Mouse (Mus musculus) cerebral cortex, adult 2 months (tissue): Measurements from ENCODE around the gene Dnajb4.

Experiments
- WGBS: fragments of 180-500 bp; shearing (Covaris S2); methylation state at CpG from one replicate; pipeline ENCODE4 v1.1.7; 2018; 5-methylcytosine and 5-hydroxymethylcytosine counted together

The Dnajb4 gene

DNA sequence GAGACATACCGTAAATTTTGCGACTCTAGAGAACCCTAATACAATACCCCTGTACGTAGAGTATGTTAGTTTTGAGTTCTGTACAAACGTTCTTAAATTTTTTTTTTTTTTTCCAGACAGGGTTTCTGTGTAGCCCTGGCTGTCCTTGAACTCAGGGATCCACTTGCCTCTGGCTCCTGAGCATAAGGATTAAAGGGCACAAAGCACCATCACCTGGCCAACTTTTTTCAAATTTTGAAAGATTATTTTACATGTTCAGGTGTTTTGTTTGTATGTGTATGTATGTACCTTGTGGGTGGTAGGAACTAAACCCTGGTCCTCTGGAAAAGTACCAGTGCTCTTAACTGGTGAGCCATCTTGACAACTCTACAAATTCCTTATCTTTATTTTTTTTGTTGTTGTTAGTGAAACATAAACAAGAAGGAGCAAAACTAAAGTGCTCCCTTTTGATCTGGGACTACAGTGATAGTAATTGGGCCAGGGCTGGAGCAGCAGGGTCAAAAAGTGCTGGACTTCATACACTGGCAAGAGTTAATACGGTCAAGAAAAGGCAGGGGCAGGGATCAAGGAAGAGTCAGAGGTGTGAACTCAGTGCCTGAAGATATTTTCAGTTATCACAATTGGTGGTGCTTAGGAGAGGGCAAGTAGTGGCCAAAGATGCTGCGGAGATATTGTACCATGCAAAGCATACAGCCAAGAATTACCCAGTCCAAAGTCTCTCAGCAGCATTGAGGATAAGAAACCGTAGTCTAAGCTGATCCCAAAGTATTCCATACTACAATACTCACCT is 1.8 kb downstream of the Dnajb4 start:
- WGBS, result 91% methylated on average over 7 of the region's 7 CpGs

DNA sequence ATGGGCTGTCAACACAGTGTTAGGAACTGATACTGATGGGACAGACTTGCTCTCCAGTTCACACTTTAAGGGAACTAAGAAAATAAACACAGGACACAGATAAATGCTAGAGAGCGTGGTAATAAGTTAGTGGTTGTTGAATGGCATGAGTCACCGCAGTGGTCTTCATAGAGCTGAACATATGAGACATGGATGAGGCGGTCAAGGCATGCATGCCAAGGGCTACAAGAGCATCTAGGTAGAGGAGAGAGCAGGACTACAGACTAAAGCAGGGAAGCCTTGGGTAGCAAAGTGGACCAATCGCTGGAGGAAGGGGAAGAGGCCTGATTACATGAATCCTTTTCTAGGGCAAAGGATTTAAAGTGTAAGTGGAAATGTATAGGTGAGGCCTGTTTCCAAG is 2.9 kb downstream of the Dnajb4 start:
- WGBS, result 99% methylated on average over 4 of the region's 4 CpGs

DNA sequence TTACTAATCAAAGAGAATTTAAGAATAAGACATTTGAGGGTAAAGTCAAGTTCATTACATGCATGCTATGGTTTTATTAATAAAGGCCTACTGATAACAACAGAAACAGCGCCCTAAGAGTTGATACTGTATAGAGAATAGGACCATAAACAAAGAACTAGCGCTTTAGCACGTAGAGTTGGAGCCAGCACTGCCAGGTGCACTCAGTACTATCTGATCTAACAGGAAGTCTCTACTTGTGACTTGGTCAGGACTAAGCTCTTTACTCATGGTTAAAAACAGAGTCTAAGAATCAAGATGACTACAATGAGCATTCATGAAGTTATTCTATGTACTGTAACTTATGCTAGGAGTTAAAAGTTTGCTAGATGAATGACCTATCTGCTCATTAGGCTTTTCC is 5.5 kb downstream of the Dnajb4 start:
- 82% methylated on average over 3 of the region's 3 CpGs for WGBS

- 76% methylated on average over 3 of the region's 3 CpGs for WGBS
These were observed 6.1 kb downstream of the Dnajb4 start for GRCm38 (mm10) chr3:152203996-152204395.

DNA sequence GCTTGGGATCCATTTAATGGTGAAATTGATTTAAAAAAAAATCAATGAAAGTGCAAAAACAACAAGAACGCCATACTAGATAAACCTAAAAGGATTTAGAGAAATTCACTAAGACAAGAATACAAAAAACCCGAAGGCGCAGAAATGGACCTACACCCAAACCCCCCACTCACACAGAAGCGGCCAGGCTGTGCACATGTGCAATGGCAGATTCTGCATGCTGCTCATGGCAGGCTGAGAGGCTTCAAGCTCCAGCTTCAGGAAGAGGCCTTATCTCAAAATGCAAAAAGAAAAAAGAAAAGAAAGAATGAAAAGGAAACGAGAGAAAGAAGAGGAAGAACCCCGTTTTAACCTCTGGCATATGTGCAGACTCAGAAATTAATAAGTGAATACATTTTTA is 6.7 kb downstream of the Dnajb4 start:
- WGBS, result 92% methylated on average over 6 of the region's 6 CpGs

- 100% methylated on average over 2 of the region's 2 CpGs for WGBS
These were observed 8.5 kb downstream of the Dnajb4 start for GRCm38 (mm10) chr3:152201651-152202050.

DNA sequence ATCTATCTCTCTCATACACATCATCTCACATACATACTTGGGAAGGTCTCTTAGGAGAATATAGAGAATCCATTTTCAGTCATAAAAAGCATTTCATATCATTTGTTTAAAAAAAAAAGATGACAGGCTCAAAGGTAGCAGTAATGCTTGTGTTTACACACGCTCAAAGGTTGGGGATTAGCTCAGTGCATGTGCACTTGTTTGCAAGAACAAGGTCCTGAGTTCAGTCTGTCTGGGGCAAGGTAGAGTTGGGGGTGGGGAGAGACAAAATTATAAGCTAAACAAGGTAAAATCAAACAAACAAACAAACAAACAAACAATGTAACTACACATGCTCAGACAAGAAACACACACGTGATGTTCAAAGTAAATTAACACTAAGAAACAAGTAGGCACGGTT is 8.9 kb downstream of the Dnajb4 start:
- 96% methylated on average over 3 of the region's 3 CpGs for WGBS

GRCm38 (mm10) chr3:152199125-152199524 is 11.0 kb downstream of the Dnajb4 start:
- 76% methylated on average over 3 of the region's 3 CpGs for WGBS

- WGBS, result 59% methylated on average over 2 of the region's 2 CpGs
These were observed 12.9 kb downstream of the Dnajb4 start for GRCm38 (mm10) chr3:152197246-152197645.

DNA sequence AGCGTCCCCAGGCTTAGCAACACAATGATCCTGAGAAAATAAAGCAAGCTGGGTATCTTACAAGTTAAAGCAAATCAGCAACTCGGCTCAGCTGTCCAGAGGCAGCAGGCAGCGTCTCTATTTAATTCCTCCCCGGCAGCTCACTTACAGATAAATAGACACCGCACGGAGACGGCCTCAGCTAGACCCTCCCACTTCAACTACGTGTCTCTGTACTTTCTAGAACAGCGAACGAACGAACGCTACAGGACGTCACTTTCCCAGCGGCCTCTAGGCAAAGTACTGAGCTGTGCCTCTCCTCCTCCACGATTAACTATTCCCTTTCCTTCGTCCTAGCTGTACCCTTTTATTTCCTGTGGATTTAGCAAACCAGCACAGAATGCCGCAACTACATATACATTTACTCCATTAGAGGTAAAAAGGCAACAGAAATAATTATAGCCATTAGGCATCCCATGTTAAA is 16.4 kb downstream of the Dnajb4 start:
- under 1% methylated on average over 17 of the region's 17 CpGs for WGBS

- WGBS, result under 1% methylated on average over 7 of the region's 7 CpGs
These were observed 16.9 kb downstream of the Dnajb4 start for GRCm38 (mm10) chr3:152193177-152193576.

DNA sequence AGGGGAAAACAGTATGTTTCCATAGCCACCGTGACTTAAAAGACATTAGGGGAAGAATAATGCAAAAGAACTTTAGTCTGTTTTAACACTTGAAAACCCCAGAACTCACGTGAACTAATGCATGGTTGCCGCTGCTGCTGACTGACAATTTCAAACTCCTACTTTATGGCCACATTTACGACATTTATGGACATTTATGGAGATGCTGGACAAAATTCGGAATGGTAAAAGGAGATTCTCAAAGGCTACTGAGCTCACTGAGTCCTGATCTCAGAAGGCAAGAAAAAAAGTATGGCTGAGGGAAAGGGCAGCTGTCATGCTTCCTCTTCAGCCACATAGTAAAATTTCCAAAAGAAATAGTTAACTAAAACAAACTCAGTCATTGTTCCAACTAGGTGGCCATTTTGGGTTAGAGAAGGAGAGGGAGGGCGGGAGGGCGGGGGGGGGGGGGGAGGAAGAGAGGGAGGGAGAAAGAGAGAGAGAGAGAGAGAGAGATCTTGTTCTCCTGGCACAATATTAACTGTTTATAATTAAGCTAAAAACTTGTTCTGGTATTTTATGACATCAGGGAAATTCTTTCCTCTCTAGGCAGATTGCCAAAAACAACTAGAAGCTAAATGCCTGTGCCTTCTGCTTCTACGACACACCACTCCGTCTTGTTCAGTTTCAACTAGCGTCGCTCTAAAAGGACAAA is 17.7 kb downstream of the Dnajb4 start:
- WGBS, result 6% methylated on average over 11 of the region's 11 CpGs

DNA sequence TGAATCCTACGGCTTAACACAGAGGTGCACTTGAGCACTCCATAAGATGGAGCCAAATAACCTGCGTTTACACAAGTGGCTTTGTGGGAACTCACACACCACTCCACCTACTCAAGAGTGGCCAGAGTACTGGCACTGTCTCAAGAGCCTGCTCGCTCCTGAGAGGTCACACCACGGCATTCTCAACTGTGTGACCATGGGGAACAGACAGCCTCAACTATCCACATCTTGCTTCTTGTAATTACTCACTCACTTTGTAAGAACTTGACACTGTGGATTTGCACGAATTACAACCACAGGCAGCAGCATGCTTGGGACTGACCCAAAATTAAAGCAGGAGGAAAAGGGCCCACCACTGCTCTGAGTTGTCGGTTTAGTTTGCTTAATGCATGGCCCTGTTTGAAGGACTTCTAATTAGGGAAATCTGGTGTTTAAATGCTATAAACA is 18.3 kb downstream of the Dnajb4 start:
- WGBS, result 6% methylated on average over 6 of the region's 6 CpGs

- WGBS, result 71% methylated on average over 9 of the region's 9 CpGs
These were observed 19.2 kb downstream of the Dnajb4 start for GRCm38 (mm10) chr3:152190679-152191477.

DNA sequence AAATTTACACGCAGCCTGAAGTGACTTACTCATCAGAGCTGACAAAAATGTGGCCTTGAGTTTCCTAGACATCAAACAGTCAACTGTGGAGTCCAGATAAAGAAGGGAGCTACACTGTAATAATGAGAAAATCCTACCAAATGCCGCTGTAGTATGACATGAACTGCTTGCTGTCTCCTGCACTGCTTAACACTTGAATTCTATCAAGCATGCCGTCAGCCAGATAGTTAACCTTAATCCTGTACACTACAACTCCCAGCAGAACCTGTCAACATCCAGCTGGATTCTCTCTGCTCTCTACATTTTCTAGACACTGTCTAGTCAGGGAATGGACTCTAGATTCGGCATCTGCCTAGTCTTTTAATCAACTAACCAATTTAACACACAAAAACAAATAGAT is 20.8 kb downstream of the Dnajb4 start:
- WGBS, result 56% methylated on average over 4 of the region's 4 CpGs

DNA sequence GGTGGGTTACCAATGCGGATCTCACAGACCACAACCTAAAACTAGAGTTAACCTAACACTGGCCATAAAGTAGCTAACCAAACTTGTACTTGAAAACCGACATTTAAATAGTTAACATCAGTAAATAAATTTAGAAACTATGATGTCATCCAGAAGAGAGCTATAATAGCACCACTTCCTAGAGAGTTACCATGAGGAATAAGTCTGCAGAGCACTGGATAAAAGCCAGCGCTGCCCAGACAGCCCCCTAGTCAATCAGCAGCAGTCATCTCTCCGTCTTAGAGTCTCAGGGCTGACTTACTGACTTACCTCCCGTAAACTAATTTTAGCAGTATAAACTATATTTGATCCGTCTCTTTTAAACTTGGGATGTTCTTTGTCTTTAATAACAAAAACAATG is 24.0 kb downstream of the Dnajb4 start:
- WGBS, result 73% methylated on average over 6 of the region's 6 CpGs

GRCm38 (mm10) chr3:152183522-152183921 is 26.6 kb downstream of the Dnajb4 start:
- WGBS, result 73% methylated on average over 9 of the region's 9 CpGs

DNA sequence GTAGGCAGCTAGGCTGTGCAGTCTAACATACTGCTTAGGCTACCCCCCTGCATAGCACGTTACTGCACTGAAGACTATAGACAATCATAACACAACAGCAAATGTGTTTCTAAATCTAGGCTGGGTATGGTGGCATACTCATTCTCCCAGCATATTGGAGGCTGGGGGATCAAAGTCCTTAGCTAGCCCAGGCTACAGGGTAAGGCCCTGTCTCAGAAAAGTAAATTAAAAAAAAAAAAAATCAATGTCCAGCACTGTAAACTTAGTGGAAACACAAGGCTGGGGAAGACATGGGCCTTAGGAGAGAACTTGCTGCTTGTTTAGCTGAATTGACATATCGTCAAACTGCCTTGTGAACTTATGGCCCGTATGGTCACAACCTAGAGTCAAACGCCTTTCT is 29.5 kb downstream of the Dnajb4 start:
- WGBS, result 87% methylated on average over 4 of the region's 4 CpGs

GRCm38 (mm10) chr3:152179285-152179684 is 30.8 kb downstream of the Dnajb4 start:
- 18% methylated on average over 1 of the region's 1 CpGs for WGBS

GRCm38 (mm10) chr3:152178816-152179215 is 31.3 kb downstream of the Dnajb4 start:
- WGBS, result 86% methylated on average over 4 of the region's 4 CpGs

GRCm38 (mm10) chr3:152172322-152172935 is 37.7 kb downstream of the Dnajb4 start:
- WGBS, result 86% methylated on average over 7 of the region's 7 CpGs

DNA sequence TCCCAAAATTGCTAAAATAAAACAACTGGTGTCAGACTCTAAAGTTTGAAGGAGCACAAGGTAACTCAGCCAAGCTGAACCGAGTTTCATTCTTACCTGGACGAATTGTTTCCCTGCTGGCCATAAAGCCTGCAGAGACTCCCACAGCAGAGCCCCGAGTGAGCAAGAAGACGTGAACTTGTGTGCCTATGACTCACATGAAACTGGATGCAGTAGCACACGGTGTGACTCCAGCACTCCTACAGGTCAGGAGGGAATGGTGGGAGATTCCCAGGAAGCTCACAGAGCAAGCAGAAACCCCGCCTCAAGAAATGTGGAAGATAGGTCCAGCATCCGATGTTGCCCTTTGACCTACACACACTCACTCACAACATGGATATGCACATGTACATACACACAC is 38.2 kb downstream of the Dnajb4 start:
- WGBS, result 79% methylated on average over 7 of the region's 7 CpGs
